Mouse (Mus musculus) MEL (cell line): ENCODE data around the gene Olfr555.
A peak's percentile ranks its signal among the peaks of the same experiment; 100 is the strongest.

Experiments used
- BHLHE40 ChIP-seq: IDR thresholded peaks from 2 replicates; pipeline ENCODE4 v1.6.1; 2012; ENCODE audit warnings: low read depth, mild to moderate bottlenecking, inconsistent platforms, low read length, improper control_type of control experiment, borderline replicate concordance
- CHD1 ChIP-seq: IDR thresholded peaks from 2 replicates; pipeline ENCODE4 v1.6.1; 2012; ENCODE audit warnings: low read depth, mild to moderate bottlenecking, inconsistent platforms, low read length, improper control_type of control experiment
- CHD2 ChIP-seq: IDR thresholded peaks from 2 replicates; pipeline ENCODE4 v1.6.1; 2011; ENCODE audit warnings: low read length, improper control_type of control experiment
- CTCF ChIP-seq, 3 experiments: IDR thresholded peaks in 2 of 3; conservative IDR thresholded peaks in 1 of 3; 2 replicates each; pipeline ENCODE4 v1.5.1; 2011 to 2012; ENCODE audit warnings: low read length in 3 of 3, low read depth in 2 of 3, mild to moderate bottlenecking in 2 of 3, improper control_type of control experiment in 1 of 3, inconsistent platforms in 1 of 3, mixed read lengths in 1 of 3, moderate library complexity in 1 of 3; ENCODE audit not compliant: control insufficient read depth in 1 of 3, insufficient read depth in 1 of 3, poor library complexity in 1 of 3, severe bottlenecking in 1 of 3
- E2F4 ChIP-seq: IDR thresholded peaks from 2 replicates; pipeline ENCODE4 v1.6.1; 2011; ENCODE audit warnings: low read depth, low read length, improper control_type of control experiment, borderline replicate concordance
- GABPA ChIP-seq: IDR thresholded peaks from 2 replicates; pipeline ENCODE4 v1.6.1; 2012; ENCODE audit warnings: low read depth, mild to moderate bottlenecking, inconsistent platforms, low read length, improper control_type of control experiment, moderate library complexity
- GATA1 ChIP-seq: IDR thresholded peaks from 2 replicates; pipeline ENCODE4 v1.6.1; 2011; ENCODE audit warnings: low read depth, low read length, improper control_type of control experiment
- MYB ChIP-seq: IDR thresholded peaks from 2 replicates; pipeline ENCODE4 v1.6.1; 2011; ENCODE audit warnings: mild to moderate bottlenecking, low read depth, low read length, improper control_type of control experiment
- POLR2A ChIP-seq, 2 experiments: IDR thresholded peaks; 2 replicates each; pipeline ENCODE4 v1.6.1; 2011 to 2012; ENCODE audit warnings: low read length in 2 of 2, mild to moderate bottlenecking in 2 of 2, control low read depth in 1 of 2, improper control_type of control experiment in 1 of 2, low read depth in 1 of 2, moderate library complexity in 1 of 2; ENCODE audit not compliant: control insufficient read depth in 1 of 2, insufficient read depth in 1 of 2, poor library complexity in 1 of 2
- TAL1 ChIP-seq: IDR thresholded peaks from 2 replicates; pipeline ENCODE4 v1.6.1; 2012; ENCODE audit warnings: mild to moderate bottlenecking, inconsistent platforms, low read length, moderate library complexity, mixed read lengths
- TBP ChIP-seq: IDR thresholded peaks from 2 replicates; pipeline ENCODE4 v1.8.0; 2011; ENCODE audit warnings: low read depth, low read length, improper control_type of control experiment
- TCF12 ChIP-seq: IDR thresholded peaks from 2 replicates; pipeline ENCODE4 v1.6.1; 2014; ENCODE audit warnings: low read depth, mild to moderate bottlenecking, inconsistent platforms, low read length, improper control_type of control experiment, moderate library complexity
- ZMIZ1 ChIP-seq: IDR thresholded peaks from 2 replicates; pipeline ENCODE4 v1.6.1; 2012; ENCODE audit warnings: low read depth, mild to moderate bottlenecking, inconsistent platforms, low read length, improper control_type of control experiment, moderate library complexity
- ZNF384 ChIP-seq: IDR thresholded peaks from 2 replicates; pipeline ENCODE4 v1.6.1; 2012; ENCODE audit warnings: low read depth, mild to moderate bottlenecking, inconsistent platforms, low read length, improper control_type of control experiment

DNA sequence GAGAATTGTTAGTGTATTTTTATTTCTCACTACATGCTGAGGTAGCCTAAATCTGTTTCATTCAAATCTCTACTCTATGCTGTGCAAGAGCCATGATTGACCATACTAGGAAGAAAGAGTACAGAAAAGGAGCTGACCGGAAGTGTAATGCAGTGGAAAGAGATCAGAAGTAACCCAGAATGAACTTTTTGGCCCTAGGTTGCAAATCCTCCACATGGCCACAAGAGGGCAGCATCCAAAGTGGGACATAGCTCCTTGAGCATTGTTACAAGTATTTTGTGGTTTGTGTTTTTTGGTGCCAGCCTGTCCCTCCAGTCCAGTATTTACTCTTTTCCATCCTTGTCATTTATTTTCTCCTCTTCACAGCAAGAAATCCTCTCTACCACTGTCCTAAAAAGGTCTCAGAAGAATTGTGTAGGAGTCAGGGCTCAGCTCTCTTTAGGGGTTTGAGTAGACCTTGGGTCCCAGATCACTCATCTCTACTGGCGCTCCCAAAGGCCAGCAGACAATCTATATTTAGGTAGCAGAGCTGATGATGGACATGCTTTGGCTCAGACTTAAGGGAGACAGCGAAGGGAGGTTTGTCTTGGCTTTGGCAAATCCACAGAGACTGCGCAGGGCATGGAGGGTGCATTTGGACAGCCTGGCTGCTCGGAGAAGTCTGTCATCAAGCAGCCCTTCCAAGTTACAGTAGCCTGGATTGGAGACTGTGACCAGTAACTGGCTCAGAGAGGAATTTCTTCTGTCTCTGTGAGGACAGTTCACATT lies 36.9 kb downstream of the Olfr555 start, which contains the start of gene Olfr557:
- no peak for TF ChIP-seq GABPA
- no peak for TF ChIP-seq ZNF384
- TF ChIP-seq POLR2A (IDR thresholded peaks at IDR 0.05; ENCODE audit: control insufficient read depth in 1 of 2, insufficient read depth in 1 of 2, low read depth in 1 of 2, low read length in 2 of 2, poor library complexity in 1 of 2): no peak
- peak; percentile 86 to 93 (median 87) for TF ChIP-seq CTCF (IDR thresholded peaks at IDR 0.05 in 2 of 3, conservative IDR thresholded peaks at IDR 0.05 in 1 of 3; ENCODE audit: control insufficient read depth in 1 of 3, insufficient read depth in 1 of 3, low read depth in 2 of 3, low read length in 3 of 3, poor library complexity in 1 of 3, severe bottlenecking in 1 of 3)
- 0 out of 2 replicates have a peak, but pooled peaks have one; percentile 27 for TF ChIP-seq BHLHE40
- no peak for TF ChIP-seq TCF12
- TF ChIP-seq CHD2: no peak
- TF ChIP-seq ZMIZ1: no peak
- no peak for TF ChIP-seq MYB
- TF ChIP-seq GATA1: no peak
- no peak for TF ChIP-seq TAL1
- no peak for TF ChIP-seq E2F4
- no peak for TF ChIP-seq CHD1
- no peak for TF ChIP-seq TBP
